Comparison of ENCODE assay signal across 19 mouse cellular contexts in the genomic region with DNA sequence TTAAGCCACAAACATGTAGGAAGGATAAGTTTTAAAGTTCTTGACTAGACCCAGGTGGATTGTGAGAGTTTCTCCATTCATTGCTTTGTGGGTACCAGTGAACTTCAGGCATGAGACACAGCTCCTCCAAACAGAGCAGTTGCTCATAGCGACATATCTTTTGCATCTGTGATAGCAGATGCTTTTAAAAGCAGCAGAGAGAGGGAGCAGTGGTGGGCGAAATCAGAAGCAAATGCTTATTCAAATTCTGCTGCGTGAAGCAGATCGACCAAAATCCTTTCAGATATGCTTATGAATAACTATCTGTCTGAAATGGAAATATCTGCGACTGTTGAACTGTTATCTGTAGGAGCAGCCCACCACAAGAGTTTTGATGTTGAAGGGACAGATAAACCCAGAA.
DNase-seq lines count a peak whose midpoint lies in the region.
"Had no signal": no experiment of that assay in that cellular context is flagged by ENCODE, and none has a peak within 500 bp of the region (broad histone marks: within the 10 kb centered on the region; RNA-seq: fewer than 3 reads in every experiment).

No protein-coding gene starts in this region.

- DNase-seq in layer of hippocampus, adult 11-12 months (ENCODE audit: low spot score) = peak; percentile 52
- DNase-seq in layer of hippocampus, adult 9-10 months (ENCODE audit: low spot score) = no peak
- DNase-seq in right cerebral cortex, adult 18-20 months = peak; percentile 65
- no peak for DNase-seq in right cerebral cortex, postnatal 4 days
- peak; percentile 67 for DNase-seq in layer of hippocampus, adult 9-11 months
- no peak for DNase-seq in ovary, postnatal 36 days (ENCODE audit: low spot score)
- DNase-seq in urinary bladder, postnatal 25 days (ENCODE audit: low spot score) = no peak
- DNase-seq: adrenal gland, postnatal 36 days; B cell, adult 2 months; cerebellum, adult 11-12 months; cerebellum, postnatal 14 days; gastrocnemius, postnatal 36 days; heart, postnatal 36 days; kidney, adult 11 months; kidney, postnatal 4 days; liver; lung, postnatal 4 days; midbrain, embryonic 14.5 days; spleen, adult 18-20 months had no signal

Comparison
In these comparisons a context has a peak if more than half of its experiments do, and no peak if none do; other contexts are left out.
1. DNase-seq: peak in layer of hippocampus, adult 11-12 months (single experiment), right cerebral cortex, adult 18-20 months (single experiment) and layer of hippocampus, adult 9-11 months (single experiment); none in layer of hippocampus, adult 9-10 months (single experiment), right cerebral cortex, postnatal 4 days (single experiment), ovary, postnatal 36 days (single experiment) and urinary bladder, postnatal 25 days (single experiment).